8 mouse cellular contexts compared by ENCODE assay signal in genomic region chrX:51374670-51375069, GRCm38 (mm10).
DNase-seq lines count a peak whose midpoint lies in the region; ATAC-seq lines count a peak whose summit lies in the region.

No protein-coding gene starts in this region.

- H3K4me3 ChIP-seq in heart, embryonic 12.5 days: no peak overlapping the region
- no peak overlapping the region for H3K4me3 ChIP-seq in forebrain, embryonic 11.5 days (ENCODE audit: low read depth, low read length)
- H3K4me3 ChIP-seq in neural tube, embryonic 15.5 days (replicated peaks): no peak overlapping the region

- no peak overlapping the region for H3K4me2 ChIP-seq in heart, embryonic 12.5 days
- no peak overlapping the region for H3K4me2 ChIP-seq in forebrain, embryonic 11.5 days (ENCODE audit: low read depth, low read length, severe bottlenecking)
- no peak overlapping the region for H3K4me2 ChIP-seq in neural tube, embryonic 15.5 days

- no peaks in the 10 kb centered on the region for H3K36me3 ChIP-seq in heart, embryonic 12.5 days
- no peaks in the 10 kb centered on the region for H3K36me3 ChIP-seq in forebrain, embryonic 11.5 days (ENCODE audit: control insufficient read depth, insufficient read depth, low read length)
- no peaks in the 10 kb centered on the region for H3K36me3 ChIP-seq in neural tube, embryonic 15.5 days

- 15% methylated on average over 5 of the region's 5 CpGs for WGBS in heart, embryonic 12.5 days
- 14% methylated on average over 5 of the region's 5 CpGs for WGBS in forebrain, embryonic 11.5 days
- 18% methylated on average over 5 of the region's 5 CpGs for WGBS in neural tube, embryonic 15.5 days

- DNase-seq in heart, adult 8-10 months (ENCODE audit: low spot score): peak; percentile 63
- DNase-seq in adrenal gland, postnatal 4 days (ENCODE audit: low spot score in 2 of 2): peak; percentile 10 to 14
- peak; percentile 80 for DNase-seq in forebrain, embryonic 11.5 days (ENCODE audit: low spot score)
- peak; percentile 17 to 43 for DNase-seq in left cerebral cortex, adult 8-10 months (ENCODE audit: low spot score in 2 of 2)
- DNase-seq in thymus, postnatal 25 days: peak; percentile 66

- no peak for ATAC-seq in heart, embryonic 12.5 days (ENCODE audit: insufficient number of reproducible peaks, low FRiP score)
- no peak for ATAC-seq in forebrain, embryonic 11.5 days (replicated peaks; ENCODE audit: low FRiP score)
- peak; percentile 37 to 60; a peak in 2 of 4 replicates for ATAC-seq in hematopoietic stem cell, adult 5-6 weeks (replicated peaks in 1 of 2; ENCODE audit: insufficient read depth in 1 of 2, low FRiP score in 2 of 2, low TSS enrichment in 1 of 2, low read depth in 1 of 2, poor library complexity in 2 of 2, severe bottlenecking in 2 of 2)
- ATAC-seq in neural tube, embryonic 15.5 days (ENCODE audit: low FRiP score): 0 out of 2 replicates have a peak, but pooled peaks have one; percentile 38

- no peak overlapping the region for H3K27ac ChIP-seq in heart, embryonic 12.5 days (ENCODE audit: poor library complexity, severe bottlenecking)
- H3K27ac ChIP-seq in forebrain, embryonic 11.5 days (ENCODE audit: low read depth, low read length): no peak overlapping the region
- H3K27ac ChIP-seq in neural tube, embryonic 15.5 days (replicated peaks): no peak overlapping the region

- no peaks in the 10 kb centered on the region for H3K9me3 ChIP-seq in heart, embryonic 12.5 days (replicated peaks)
- H3K9me3 ChIP-seq in forebrain, embryonic 11.5 days (ENCODE audit: control insufficient read depth, low read length): no peaks in the 10 kb centered on the region
- H3K9me3 ChIP-seq in neural tube, embryonic 15.5 days (replicated peaks): no peaks in the 10 kb centered on the region

- H3K27me3 ChIP-seq in heart, embryonic 12.5 days (replicated peaks): no peaks in the 10 kb centered on the region
- no peaks in the 10 kb centered on the region; the same call in 1 of the 2 replicates for H3K27me3 ChIP-seq in forebrain, embryonic 11.5 days (ENCODE audit: control insufficient read depth, insufficient read depth, low read length)
- no peaks in the 10 kb centered on the region; the same call in 1 of the 2 replicates for H3K27me3 ChIP-seq in neural tube, embryonic 15.5 days (replicated peaks)

- no peak overlapping the region for H3K9ac ChIP-seq in heart, embryonic 12.5 days
- H3K9ac ChIP-seq in forebrain, embryonic 11.5 days (ENCODE audit: low read length): no peak overlapping the region
- no peak overlapping the region for H3K9ac ChIP-seq in neural tube, embryonic 15.5 days (replicated peaks)

- H3K4me1 ChIP-seq in heart, embryonic 12.5 days (replicated peaks): no peaks in the 10 kb centered on the region
- no peaks in the 10 kb centered on the region for H3K4me1 ChIP-seq in forebrain, embryonic 11.5 days (replicated peaks; ENCODE audit: control insufficient read depth, insufficient read depth, low read length)
- H3K4me1 ChIP-seq in neural tube, embryonic 15.5 days: no peaks in the 10 kb centered on the region

Comparison
In these comparisons a context has a peak if more than half of its experiments do, and no peak if none do; other contexts are left out.
1. DNase-seq: peak in every context shown above with its lines; median percentile 80 in forebrain, embryonic 11.5 days; 66 in thymus, postnatal 25 days; 63 in heart, adult 8-10 months; 30 in left cerebral cortex, adult 8-10 months; 12 in adrenal gland, postnatal 4 days.
2. ATAC-seq: peak in hematopoietic stem cell, adult 5-6 weeks (2 of 2) and neural tube, embryonic 15.5 days (single experiment); none in heart, embryonic 12.5 days (single experiment) and forebrain, embryonic 11.5 days (single experiment).